Mouse (Mus musculus) layer of hippocampus, adult 2 months (tissue): Measurements from ENCODE around the gene 4921507P07Rik. TPM values are rescaled to one million over a fixed set of nuclear protein-coding genes. Genes with fewer than 3 reads are reported as not detected.
"Not testable (repeated sequence)": the region's sequence is repeated elsewhere in the genome, so short reads cannot be mapped to it uniquely, and the experiment has no call there.

ENCODE experiments used
- DNase-seq, 2 experiments: peaks; one replicate each; pipeline ENCODE4 v3.0.0; 2022; ENCODE audit warnings: low spot score in 2 of 2
- H3K27ac ChIP-seq: fragments of 200-600 bp; 2 replicates; pipeline ENCODE4 v1.8.1; 2022
- H3K4me3 ChIP-seq: fragments of 200-600 bp; 2 replicates; pipeline ENCODE4 v1.8.1; 2022; ENCODE audit warnings: mild to moderate bottlenecking
- CTCF ChIP-seq: fragments of 200-600 bp; conservative IDR thresholded peaks from 2 replicates; pipeline ENCODE4 v1.8.1; 2022; ENCODE audit warnings: antibody characterized with exemption, mild to moderate bottlenecking, moderate library complexity
- long read RNA-seq, 2 experiments: library from polyadenylated mRNA; stranded (forward); transcript quantifications; one replicate each; pipeline ENCODE4 v2.0.0; 2021; ENCODE audit warnings: borderline mapping rate in 2 of 2
- total RNA-seq, 2 experiments: library from RNA; stranded (reverse); gene quantifications; 2 replicates each; pipeline ENCODE4 v1.2.3; 2021

Gene 4921507P07Rik
- total RNA-seq = under 1 TPM; 0.26 to 0.34 TPM
- long read RNA-seq, experiment 1, partial matches to known transcripts = 0 of 3 reads
- long read RNA-seq, experiment 1, other reads (novel, unspliced or antisense) = 3 of 3 reads
- long read RNA-seq, experiment 2 = 0 reads

- TF ChIP-seq CTCF = peak; percentile 80
- peak; percentile 85 to 92 for DNase-seq
- Histone ChIP-seq H3K27ac (peak within 1 kb of the TSS; percentile 47; the same call in 1 of the 2 replicates), H3K4me3 (peak within 1 kb of the TSS; percentile 73)
These were observed at the start of gene 4921507P07Rik for GRCm38 (mm10) chr6:50596301-50597211. Gene 4921507P07Rik, minus strand, starts transcription at chr6:50596632.

- no peak for DNase-seq
- no peak overlapping the region for H3K4me3 ChIP-seq
These were observed 48.3 kb upstream of the 4921507P07Rik start for GRCm38 (mm10) chr6:50644701-50645100.

GRCm38 (mm10) chr6:50641898-50642297 is 45.5 kb upstream of the 4921507P07Rik start:
- TF ChIP-seq CTCF = no peak
- DNase-seq = no peak
- Histone ChIP-seq H3K27ac (no peak overlapping the region), H3K4me3 (no peak overlapping the region)

More at GRCm38 (mm10) chr6:50644701-50645100, 48.3 kb upstream of the 4921507P07Rik start:
- no peak for TF ChIP-seq CTCF
- H3K27ac ChIP-seq = no peak overlapping the region

DNA sequence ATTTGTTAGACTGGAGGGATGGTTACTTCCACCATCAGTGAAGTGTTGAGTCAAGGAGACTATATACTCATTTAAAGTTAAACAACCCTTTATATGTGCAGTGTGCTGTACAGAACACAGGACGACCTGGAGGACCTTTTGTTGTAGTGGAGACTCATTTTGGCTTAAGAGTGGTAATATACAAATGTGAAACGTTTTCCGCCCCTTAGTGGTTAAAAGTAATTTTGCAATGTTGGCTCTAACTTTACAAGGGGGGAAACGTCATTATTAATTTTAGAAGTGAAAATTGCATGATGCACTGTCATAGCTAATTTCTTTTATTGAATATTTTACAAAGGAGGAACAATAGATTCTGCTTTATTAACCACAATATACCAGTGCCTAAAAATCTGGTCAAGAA is 43.9 kb upstream of the 4921507P07Rik start:
- no peak for DNase-seq
- peak; percentile 78 for TF ChIP-seq CTCF
- Histone ChIP-seq H3K4me3 (no peak overlapping the region), H3K27ac (no peak overlapping the region)

GRCm38 (mm10) chr6:50639656-50640055 is 43.2 kb upstream of the 4921507P07Rik start:
- no peak for TF ChIP-seq CTCF
- no peak overlapping the region for H3K4me3 ChIP-seq
- no peak for DNase-seq
- no peak overlapping the region for H3K27ac ChIP-seq

DNA sequence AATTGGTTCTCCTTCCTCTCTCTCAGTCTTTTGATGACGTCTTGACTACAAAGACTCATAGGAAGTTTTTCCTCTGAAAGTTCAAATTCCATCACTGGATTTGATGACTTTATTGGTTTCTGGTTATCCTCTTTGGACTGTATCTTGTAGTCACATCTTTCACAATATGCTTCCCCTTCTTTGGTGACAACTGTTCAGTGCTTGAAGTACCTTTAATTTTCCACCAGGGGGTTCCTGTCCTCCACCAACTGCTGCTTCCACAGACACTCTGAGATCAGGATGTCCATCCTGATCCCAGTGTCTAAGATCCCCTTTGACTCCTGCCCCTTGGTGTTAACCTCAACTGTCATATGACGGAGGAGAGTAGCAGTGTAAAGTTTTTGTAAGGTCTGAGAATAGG is 29.7 kb upstream of the 4921507P07Rik start:
- not testable (repeated sequence) for DNase-seq
- TF ChIP-seq CTCF = peak; percentile 42; the same call in 1 of the 2 replicates

DNA sequence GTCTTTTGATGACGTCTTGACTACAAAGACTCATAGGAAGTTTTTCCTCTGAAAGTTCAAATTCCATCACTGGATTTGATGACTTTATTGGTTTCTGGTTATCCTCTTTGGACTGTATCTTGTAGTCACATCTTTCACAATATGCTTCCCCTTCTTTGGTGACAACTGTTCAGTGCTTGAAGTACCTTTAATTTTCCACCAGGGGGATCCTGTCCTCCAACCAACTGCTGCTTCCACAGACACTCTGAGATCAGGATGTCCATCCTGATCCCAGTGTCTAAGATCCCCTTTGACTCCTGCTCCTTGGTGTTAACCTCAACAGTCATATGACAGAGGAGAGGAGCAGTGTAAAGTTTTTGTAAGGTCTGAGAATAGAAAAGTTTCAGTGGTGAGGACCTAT is 21.8 kb upstream of the 4921507P07Rik start:
- not testable (repeated sequence) for H3K27ac ChIP-seq, DNase-seq, H3K4me3 ChIP-seq
- TF ChIP-seq CTCF = peak; percentile 44

More for the DNA sequence above, 29.7 kb upstream of the 4921507P07Rik start:
- not testable (repeated sequence) for H3K4me3 ChIP-seq, H3K27ac ChIP-seq

- peak; percentile 68 for TF ChIP-seq CTCF
- Histone ChIP-seq H3K27ac (no peak overlapping the region), H3K4me3 (no peak overlapping the region)
- DNase-seq = no peak
These were observed 5.2 kb upstream of the 4921507P07Rik start for GRCm38 (mm10) chr6:50601620-50602019.

DNA sequence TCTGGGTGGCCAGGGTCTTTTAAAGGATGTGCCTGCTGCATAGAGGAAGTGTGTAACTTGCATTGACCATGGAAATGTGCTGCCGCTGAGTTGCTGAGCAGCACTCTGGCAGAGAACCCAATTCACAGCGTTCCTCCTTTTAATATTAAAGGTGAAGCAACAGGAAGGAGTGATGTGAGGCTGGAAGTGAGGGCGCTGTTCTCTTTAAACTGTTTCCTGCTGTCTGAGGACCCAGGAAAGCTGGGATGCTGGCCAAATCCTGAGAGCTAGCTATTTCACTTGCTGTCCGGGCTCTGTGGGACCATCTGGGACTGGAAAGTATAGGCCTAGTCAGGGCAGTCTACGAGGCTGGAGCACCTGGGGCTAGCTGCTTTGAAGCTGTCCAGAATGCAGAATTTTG is 2.1 kb upstream of the 4921507P07Rik start:
- Histone ChIP-seq H3K4me3 (no peak overlapping the region), H3K27ac (no peak overlapping the region)
- no peak for TF ChIP-seq CTCF
- no peak for DNase-seq

DNA sequence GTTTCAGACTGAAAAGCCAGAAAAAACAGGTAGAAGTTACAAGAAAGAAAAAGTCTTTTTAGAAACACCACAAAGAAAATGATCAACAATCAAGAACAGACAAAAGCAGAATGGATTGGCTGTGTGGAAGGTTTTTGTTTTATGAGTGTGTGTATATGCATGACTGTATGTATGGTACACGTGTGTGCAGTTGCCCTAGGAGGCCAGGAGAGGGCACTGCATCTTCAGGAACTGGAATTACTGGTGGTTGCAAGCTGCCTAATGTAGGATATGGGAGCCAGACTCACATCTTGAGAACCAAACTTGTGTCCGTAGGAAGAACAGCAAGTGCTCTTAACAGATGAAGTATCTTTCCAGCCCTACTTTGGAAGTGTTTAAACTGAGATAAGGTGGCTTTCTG is 2.1 kb downstream of the 4921507P07Rik start:
- H3K4me3 ChIP-seq = no peak overlapping the region
- peak; percentile 41 for TF ChIP-seq CTCF
- no peak for DNase-seq
- no peak overlapping the region for H3K27ac ChIP-seq

DNA sequence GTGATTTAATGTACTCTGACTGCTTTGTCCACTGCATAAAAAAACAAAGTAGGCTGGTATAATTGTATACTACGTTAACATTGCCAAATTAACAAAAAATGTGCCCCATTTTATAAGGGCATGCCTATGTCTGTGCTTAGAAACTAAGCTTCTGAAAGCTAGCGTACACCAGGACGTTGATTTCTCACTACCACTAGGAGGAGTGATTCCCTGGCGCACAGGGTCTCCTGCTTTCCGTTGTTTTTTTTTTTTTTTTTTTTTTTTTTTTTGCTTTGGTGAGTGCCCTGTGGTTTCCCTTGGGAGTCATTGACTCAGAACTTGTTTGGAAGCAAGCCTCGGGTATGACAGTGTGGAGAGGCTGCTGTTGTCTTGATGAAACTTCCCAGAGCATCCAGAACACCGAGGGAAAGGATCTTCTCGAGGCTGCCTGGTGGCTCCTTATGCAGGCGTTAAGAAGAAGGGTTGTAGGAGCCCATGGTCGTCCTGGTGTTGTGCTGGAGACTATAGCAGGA is 3.0 kb downstream of the 4921507P07Rik start:
- peak; percentile 57 for TF ChIP-seq CTCF
- Histone ChIP-seq H3K4me3 (no peak overlapping the region), H3K27ac (no peak overlapping the region)
- no peak for DNase-seq

GRCm38 (mm10) chr6:50590234-50590633 is 6.2 kb downstream of the 4921507P07Rik start:
- DNase-seq = no peak
- no peak overlapping the region for H3K27ac ChIP-seq
- no peak for TF ChIP-seq CTCF
- H3K4me3 ChIP-seq = no peak overlapping the region

DNA sequence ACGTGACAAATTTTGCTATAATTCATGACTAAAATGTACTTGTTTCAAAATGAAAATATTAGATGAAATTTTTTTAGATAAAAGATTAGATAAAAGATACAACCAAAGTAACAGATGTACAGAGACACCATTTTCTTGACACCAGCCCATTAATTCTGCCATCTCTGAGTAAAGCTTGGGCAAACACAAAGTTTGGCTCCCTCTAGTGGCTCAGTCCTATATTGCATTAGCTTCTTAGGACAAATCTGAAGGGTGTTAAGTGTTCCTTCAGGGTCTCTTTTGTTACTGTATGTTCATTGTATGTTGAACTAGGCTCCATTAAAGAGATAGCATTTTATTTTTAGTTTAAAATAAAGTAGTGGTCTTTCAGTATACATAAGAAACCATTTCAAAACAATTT is 8.2 kb downstream of the 4921507P07Rik start:
- DNase-seq = peak; percentile 61 to 72
- TF ChIP-seq CTCF = peak; percentile 96
- Histone ChIP-seq H3K4me3 (no peak overlapping the region), H3K27ac (no peak overlapping the region)

GRCm38 (mm10) chr6:50587412-50587811 is 9.0 kb downstream of the 4921507P07Rik start:
- no peak for DNase-seq
- no peak for TF ChIP-seq CTCF
- H3K4me3 ChIP-seq = no peak overlapping the region
- no peak overlapping the region for H3K27ac ChIP-seq
